Mouse (Mus musculus): ENCODE results near the gene Necab3. TPM values are rescaled to one million over a fixed set of nuclear protein-coding genes. Genes with fewer than 3 reads are reported as not detected.

Necab3 gene
- polyA plus RNA-seq, 1 experiment from 2014 or later = 12.5 TPM

- Histone ChIP-seq H3K4me3 (ENCODE audit: low read depth, low read length) (no peak overlapping the region), H3K27ac (ENCODE audit: low read depth, low read length) (no peak overlapping the region), H3K9me3 (ENCODE audit: control insufficient read depth, low read length) (no peaks in the 10 kb centered on the region), H3K4me1 (replicated peaks; ENCODE audit: control insufficient read depth, insufficient read depth, low read length) (peaks cover 9% of the 10 kb centered on the region), H3K9ac (ENCODE audit: low read depth, low read length) (no peak overlapping the region), H3K4me2 (replicated peaks; ENCODE audit: low read depth, low read length) (no peak overlapping the region), H3K27me3 (ENCODE audit: control insufficient read depth, insufficient read depth, low read length) (no peaks in the 10 kb centered on the region), H3K36me3 (ENCODE audit: control insufficient read depth, insufficient read depth, low read length) (no peaks in the 10 kb centered on the region)
- DNase-seq (ENCODE audit: low spot score) (no peak), ATAC-seq (ENCODE audit: low FRiP score) (no peak)
- WGBS = 84% methylated on average over 8 of the region's 8 CpGs
Measured at GRCm38 (mm10) chr2:154580586-154580985, 21.9 kb upstream of the Necab3 start.

GRCm38 (mm10) chr2:154577744-154578067 is 19.0 kb upstream of the Necab3 start:
- peak; percentile 62 for ATAC-seq (ENCODE audit: low FRiP score)
- no peak overlapping the region for H3K4me2 ChIP-seq (replicated peaks; ENCODE audit: low read depth, low read length)
- H3K4me1 ChIP-seq (replicated peaks; ENCODE audit: control insufficient read depth, insufficient read depth, low read length) = peaks cover 11% of the 10 kb centered on the region
- no peak for DNase-seq (ENCODE audit: low spot score)
- no peaks in the 10 kb centered on the region for H3K27me3 ChIP-seq (ENCODE audit: control insufficient read depth, insufficient read depth, low read length)
- H3K4me3 ChIP-seq (ENCODE audit: low read depth, low read length) = no peak overlapping the region
- H3K27ac ChIP-seq (ENCODE audit: low read depth, low read length) = peak overlapping the region; percentile 88
- 56% methylated on average over 6 of the region's 6 CpGs for WGBS
- H3K9me3 ChIP-seq (ENCODE audit: control insufficient read depth, low read length) = no peaks in the 10 kb centered on the region
- H3K9ac ChIP-seq (ENCODE audit: low read depth, low read length) = peak overlapping the region; percentile 40; the same call in 1 of the 2 replicates
- no peaks in the 10 kb centered on the region for H3K36me3 ChIP-seq (ENCODE audit: control insufficient read depth, insufficient read depth, low read length)

- 20% methylated on average over 12 of the region's 12 CpGs for WGBS
- ATAC-seq (ENCODE audit: low FRiP score) (peak; percentile 90), DNase-seq (ENCODE audit: low spot score) (peak; percentile 78)
- H3K4me3 ChIP-seq (ENCODE audit: low read depth, low read length) = no peak overlapping the region
- peak overlapping the region; percentile 88 for H3K27ac ChIP-seq (ENCODE audit: low read depth, low read length)
- H3K4me2 ChIP-seq (replicated peaks; ENCODE audit: low read depth, low read length) = no peak overlapping the region
- H3K4me1 ChIP-seq (replicated peaks; ENCODE audit: control insufficient read depth, insufficient read depth, low read length) = peaks cover 11% of the 10 kb centered on the region
- H3K9me3 ChIP-seq (ENCODE audit: control insufficient read depth, low read length) = no peaks in the 10 kb centered on the region
- no peaks in the 10 kb centered on the region for H3K36me3 ChIP-seq (ENCODE audit: control insufficient read depth, insufficient read depth, low read length)
- H3K27me3 ChIP-seq (ENCODE audit: control insufficient read depth, insufficient read depth, low read length) = no peaks in the 10 kb centered on the region
- H3K9ac ChIP-seq (ENCODE audit: low read depth, low read length) = peak overlapping the region; percentile 42; the same call in 1 of the 2 replicates
Measured at GRCm38 (mm10) chr2:154576876-154577743, 18.4 kb upstream of the Necab3 start.

GRCm38 (mm10) chr2:154574271-154574670 is 15.6 kb upstream of the Necab3 start:
- no peak overlapping the region for H3K9ac ChIP-seq (ENCODE audit: low read depth, low read length)
- H3K9me3 ChIP-seq (ENCODE audit: control insufficient read depth, low read length) = no peaks in the 10 kb centered on the region
- no peak overlapping the region for H3K4me3 ChIP-seq (ENCODE audit: low read depth, low read length)
- peaks cover 11% of the 10 kb centered on the region for H3K4me1 ChIP-seq (replicated peaks; ENCODE audit: control insufficient read depth, insufficient read depth, low read length)
- WGBS = 49% methylated on average over 7 of the region's 7 CpGs
- no peak overlapping the region for H3K27ac ChIP-seq (ENCODE audit: low read depth, low read length)
- DNase-seq (ENCODE audit: low spot score) = peak; percentile 23
- no peak overlapping the region for H3K4me2 ChIP-seq (replicated peaks; ENCODE audit: low read depth, low read length)
- H3K27me3 ChIP-seq (ENCODE audit: control insufficient read depth, insufficient read depth, low read length) = no peaks in the 10 kb centered on the region
- no peaks in the 10 kb centered on the region for H3K36me3 ChIP-seq (ENCODE audit: control insufficient read depth, insufficient read depth, low read length)
- ATAC-seq (ENCODE audit: low FRiP score) = no peak

- 94% methylated on average over 3 of the region's 3 CpGs for WGBS
- Histone ChIP-seq H3K27ac (ENCODE audit: low read depth, low read length) (no peak overlapping the region), H3K4me1 (replicated peaks; ENCODE audit: control insufficient read depth, insufficient read depth, low read length) (peaks cover 12% of the 10 kb centered on the region)
Measured at GRCm38 (mm10) chr2:154572996-154573395, 14.3 kb upstream of the Necab3 start.

GRCm38 (mm10) chr2:154571976-154572375 is 13.3 kb upstream of the Necab3 start:
- no peaks in the 10 kb centered on the region for H3K27me3 ChIP-seq (ENCODE audit: control insufficient read depth, insufficient read depth, low read length)

More at GRCm38 (mm10) chr2:154572996-154573395, 14.3 kb upstream of the Necab3 start:
- Histone ChIP-seq H3K36me3 (ENCODE audit: control insufficient read depth, insufficient read depth, low read length) (no peaks in the 10 kb centered on the region), H3K4me3 (ENCODE audit: low read depth, low read length) (no peak overlapping the region), H3K27me3 (ENCODE audit: control insufficient read depth, insufficient read depth, low read length) (no peaks in the 10 kb centered on the region), H3K9ac (ENCODE audit: low read depth, low read length) (no peak overlapping the region), H3K4me2 (replicated peaks; ENCODE audit: low read depth, low read length) (no peak overlapping the region), H3K9me3 (ENCODE audit: control insufficient read depth, low read length) (no peaks in the 10 kb centered on the region)
- no peak for ATAC-seq (ENCODE audit: low FRiP score)
- no peak for DNase-seq (ENCODE audit: low spot score)

GRCm38 (mm10) chr2:154571266-154571665 is 12.6 kb upstream of the Necab3 start:
- no peak overlapping the region for H3K4me2 ChIP-seq (replicated peaks; ENCODE audit: low read depth, low read length)
- H3K36me3 ChIP-seq (ENCODE audit: control insufficient read depth, insufficient read depth, low read length) = no peaks in the 10 kb centered on the region
- no peak overlapping the region for H3K9ac ChIP-seq (ENCODE audit: low read depth, low read length)
- no peak overlapping the region for H3K27ac ChIP-seq (ENCODE audit: low read depth, low read length)
- H3K4me3 ChIP-seq (ENCODE audit: low read depth, low read length) = no peak overlapping the region
- 88% methylated on average over 4 of the region's 4 CpGs for WGBS
- H3K9me3 ChIP-seq (ENCODE audit: control insufficient read depth, low read length) = no peaks in the 10 kb centered on the region
- H3K27me3 ChIP-seq (ENCODE audit: control insufficient read depth, insufficient read depth, low read length) = no peaks in the 10 kb centered on the region
- peaks cover 8% of the 10 kb centered on the region; the same call in 1 of the 2 replicates for H3K4me1 ChIP-seq (replicated peaks; ENCODE audit: control insufficient read depth, insufficient read depth, low read length)
- DNase-seq (ENCODE audit: low spot score) (no peak), ATAC-seq (ENCODE audit: low FRiP score) (no peak)

More at GRCm38 (mm10) chr2:154571976-154572375, 13.3 kb upstream of the Necab3 start:
- no peak for ATAC-seq (ENCODE audit: low FRiP score)
- Histone ChIP-seq H3K36me3 (ENCODE audit: control insufficient read depth, insufficient read depth, low read length) (no peaks in the 10 kb centered on the region), H3K27ac (ENCODE audit: low read depth, low read length) (no peak overlapping the region), H3K9ac (ENCODE audit: low read depth, low read length) (no peak overlapping the region), H3K4me2 (replicated peaks; ENCODE audit: low read depth, low read length) (no peak overlapping the region), H3K4me1 (replicated peaks; ENCODE audit: control insufficient read depth, insufficient read depth, low read length) (peaks cover 10% of the 10 kb centered on the region), H3K9me3 (ENCODE audit: control insufficient read depth, low read length) (no peaks in the 10 kb centered on the region), H3K4me3 (ENCODE audit: low read depth, low read length) (no peak overlapping the region)
- DNase-seq (ENCODE audit: low spot score) = no peak
- 79% methylated on average over 8 of the region's 8 CpGs for WGBS

- Histone ChIP-seq H3K9me3 (ENCODE audit: control insufficient read depth, low read length) (no peaks in the 10 kb centered on the region), H3K4me1 (replicated peaks; ENCODE audit: control insufficient read depth, insufficient read depth, low read length) (peaks cover 11% of the 10 kb centered on the region), H3K27me3 (ENCODE audit: control insufficient read depth, insufficient read depth, low read length) (no peaks in the 10 kb centered on the region), H3K4me3 (ENCODE audit: low read depth, low read length) (no peak overlapping the region), H3K27ac (ENCODE audit: low read depth, low read length) (no peak overlapping the region), H3K36me3 (ENCODE audit: control insufficient read depth, insufficient read depth, low read length) (no peaks in the 10 kb centered on the region), H3K4me2 (replicated peaks; ENCODE audit: low read depth, low read length) (no peak overlapping the region), H3K9ac (ENCODE audit: low read depth, low read length) (no peak overlapping the region)
- DNase-seq (ENCODE audit: low spot score) (no peak), ATAC-seq (ENCODE audit: low FRiP score) (no peak)
- 75% methylated on average over 4 of the region's 4 CpGs for WGBS
Measured at GRCm38 (mm10) chr2:154570666-154571065, 12.0 kb upstream of the Necab3 start.

- H3K27me3 ChIP-seq (ENCODE audit: control insufficient read depth, insufficient read depth, low read length) = no peaks in the 10 kb centered on the region
- no peaks in the 10 kb centered on the region for H3K36me3 ChIP-seq (ENCODE audit: control insufficient read depth, insufficient read depth, low read length)
- DNase-seq (ENCODE audit: low spot score) = peak; percentile 96
- H3K4me2 ChIP-seq (replicated peaks; ENCODE audit: low read depth, low read length) = peak within 1 kb of the TSS; percentile 70
- H3K9ac ChIP-seq (ENCODE audit: low read depth, low read length) = peak within 1 kb of the TSS; percentile 84
- peak within 1 kb of the TSS; percentile 88 for H3K27ac ChIP-seq (ENCODE audit: low read depth, low read length)
- 0% methylated on average over 28 of the region's 44 CpGs for WGBS
- H3K9me3 ChIP-seq (ENCODE audit: control insufficient read depth, low read length) = no peaks in the 10 kb centered on the region
- peaks cover 14% of the 10 kb centered on the region for H3K4me1 ChIP-seq (replicated peaks; ENCODE audit: control insufficient read depth, insufficient read depth, low read length)
- ATAC-seq (ENCODE audit: low FRiP score) = peak; percentile 96
- peak within 1 kb of the TSS; percentile 86 for H3K4me3 ChIP-seq (ENCODE audit: low read depth, low read length)
Measured at GRCm38 (mm10) chr2:154569836-154570286, 11.2 kb upstream of the Necab3 start, which contains the start of gene E2f1. E2f1 (minus strand) TSS chr2:154569892.
